Mouse (Mus musculus): Measurements from ENCODE around the gene Faf1.

GRCm38 (mm10) chr4:109683561-109683960 is 7.2 kb downstream of the Faf1 start:
- no peak for TF ChIP-seq POLR2A (IDR thresholded peaks at IDR 0.05; ENCODE audit: borderline replicate concordance, extremely low read depth, low read depth, low read length)
- no peak for TF ChIP-seq CTCF (IDR thresholded peaks at IDR 0.05; ENCODE audit: insufficient read depth, low read length)

All from lung, adult 2 months (tissue).